Mouse (Mus musculus) hindbrain, embryonic 10.5 days (tissue): Measurements from ENCODE around the gene Fate1. TPM values are rescaled to one million over a fixed set of nuclear protein-coding genes. Genes with fewer than 3 reads are reported as not detected.

Source experiments
- DNase-seq: peaks from one replicate; pipeline ENCODE4 v3.0.0-alpha.2; 2017; ENCODE audit warnings: low spot score
- H3K27ac ChIP-seq: fragments of 300-500 bp; sonication (generic); 2 replicates; pipeline ENCODE4 v1.5.1; 2016; ENCODE audit warnings: mild to moderate bottlenecking, moderate library complexity
- H3K27me3 ChIP-seq: fragments of 300-500 bp; sonication (generic); 2 replicates; pipeline ENCODE4 v1.6.1; 2016; ENCODE audit warnings: mild to moderate bottlenecking; ENCODE audit not compliant: poor library complexity, insufficient read depth, severe bottlenecking
- H3K36me3 ChIP-seq: fragments of 300-500 bp; sonication (generic); 2 replicates; pipeline ENCODE4 v1.6.1; 2016; ENCODE audit warnings: mild to moderate bottlenecking, moderate library complexity
- H3K4me1 ChIP-seq: fragments of 300-500 bp; sonication (generic); replicated peaks from 2 replicates; pipeline ENCODE4 v1.6.1; 2016; ENCODE audit warnings: mild to moderate bottlenecking
- H3K4me3 ChIP-seq: fragments of 300-500 bp; sonication (generic); 2 replicates; pipeline ENCODE4 v1.5.1; 2016; ENCODE audit warnings: mild to moderate bottlenecking, moderate library complexity
- H3K9me3 ChIP-seq: fragments of 300-500 bp; sonication (generic); 2 replicates; pipeline ENCODE4 v1.6.1; 2016; ENCODE audit warnings: mild to moderate bottlenecking, moderate library complexity
- WGBS: fragments of 180-500 bp; shearing (Covaris S2); methylation state at CpG from one replicate; pipeline ENCODE4 v1.1.7; 2016; 5-methylcytosine and 5-hydroxymethylcytosine counted together
- polyA plus RNA-seq: library from polyadenylated mRNA; unstranded; fragments of >200 nt; fragmentation: Nextera tagmentation; extraction: Ambion mirVana; gene quantifications from 2 replicates; pipeline ENCODE4 v1.2.1, GENCODE M21; 2016

The Fate1 gene
- polyA plus RNA-seq, 1 experiment from 2014 or later = not detected

- Histone ChIP-seq H3K27ac (no peak within 1 kb of the TSS), H3K4me1 (no peaks in the 10 kb centered on the region), H3K27me3 (0 out of 2 replicates have a peak, but pooled peaks cover 3% of the 10 kb centered on the region), H3K4me3 (no peak within 1 kb of the TSS), H3K9me3 (no peaks in the 10 kb centered on the region), H3K36me3 (no peaks in the 10 kb centered on the region)
- no peak for DNase-seq
- WGBS = 80% methylated on average over 3 of the region's 3 CpGs
Measured at GRCm38 (mm10) chrX:71991549-71991948, 18.8 kb downstream of the Fate1 start, which contains the start of gene Cnga2. Gene Cnga2, plus strand, starts transcription at chrX:71991849.

GRCm38 (mm10) chrX:71995972-71996371 lies 23.2 kb downstream of the Fate1 start:
- Histone ChIP-seq H3K27me3 (no peaks in the 10 kb centered on the region), H3K4me1 (no peaks in the 10 kb centered on the region), H3K36me3 (no peaks in the 10 kb centered on the region), H3K9me3 (no peaks in the 10 kb centered on the region), H3K27ac (no peak overlapping the region), H3K4me3 (no peak overlapping the region)
- DNase-seq = no peak
- WGBS = 68% methylated on average over 1 of the region's 1 CpGs

- Histone ChIP-seq H3K27me3 (no peaks in the 10 kb centered on the region), H3K36me3 (no peaks in the 10 kb centered on the region), H3K4me3 (no peak overlapping the region), H3K4me1 (no peaks in the 10 kb centered on the region), H3K9me3 (no peaks in the 10 kb centered on the region), H3K27ac (no peak overlapping the region)
- no peak for DNase-seq
Measured at GRCm38 (mm10) chrX:72009930-72010329, 37.1 kb downstream of the Fate1 start.

DNA sequence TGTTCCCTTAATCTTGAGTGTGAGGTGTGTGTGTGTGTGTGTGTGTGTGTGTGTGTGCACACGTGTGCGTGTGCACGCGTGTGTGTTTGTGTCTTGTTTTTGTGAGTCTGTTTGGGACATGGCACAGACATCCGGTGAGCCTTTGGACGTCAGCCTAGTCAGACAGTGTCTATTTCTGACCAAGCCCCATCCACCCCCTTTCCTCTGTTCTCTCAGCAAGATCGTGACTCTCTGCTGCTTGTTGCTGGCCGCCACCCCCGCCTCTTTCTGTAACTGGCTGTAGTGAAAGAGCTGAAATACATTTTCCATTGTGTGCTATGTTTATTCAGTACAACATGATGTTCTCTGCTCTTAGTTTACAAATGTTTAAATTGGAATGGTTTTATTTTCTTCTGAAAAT lies 39.5 kb downstream of the Fate1 start:
- Histone ChIP-seq H3K27ac (0 out of 2 replicates have a peak overlapping the region, but pooled peaks have one; percentile 12), H3K27me3 (no peaks in the 10 kb centered on the region), H3K4me3 (no peak overlapping the region), H3K36me3 (no peaks in the 10 kb centered on the region), H3K4me1 (no peaks in the 10 kb centered on the region), H3K9me3 (no peaks in the 10 kb centered on the region)
- WGBS = 67% methylated on average over 9 of the region's 9 CpGs
- DNase-seq = peak; percentile 2

GRCm38 (mm10) chrX:72012804-72013203 lies 40.0 kb downstream of the Fate1 start:
- Histone ChIP-seq H3K9me3 (no peaks in the 10 kb centered on the region), H3K36me3 (no peaks in the 10 kb centered on the region), H3K27me3 (no peaks in the 10 kb centered on the region), H3K27ac (no peak overlapping the region), H3K4me3 (no peak overlapping the region), H3K4me1 (no peaks in the 10 kb centered on the region)
- 31% methylated on average over 3 of the region's 3 CpGs for WGBS
- peak; percentile 33 for DNase-seq

DNA sequence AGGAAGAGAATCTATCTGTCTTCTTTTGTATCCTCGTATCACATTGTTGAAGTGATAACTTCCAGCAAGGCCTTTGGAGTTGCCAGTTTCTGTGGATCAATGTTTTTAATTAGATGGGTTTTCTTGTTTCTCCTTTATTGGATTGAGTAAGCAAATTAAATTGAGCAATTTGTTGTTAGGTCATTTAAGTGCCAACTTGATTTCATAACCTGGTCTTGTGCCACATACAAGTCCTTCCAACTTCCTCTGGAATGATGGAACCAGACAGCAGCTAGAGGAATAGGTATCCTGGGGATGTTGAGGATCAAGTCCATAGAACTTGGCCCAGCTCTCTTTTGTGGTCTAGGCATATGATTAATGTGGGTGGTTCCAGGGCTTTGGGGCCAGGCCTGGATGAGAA lies 49.5 kb downstream of the Fate1 start:
- H3K4me3 ChIP-seq = no peak overlapping the region
- 80% methylated on average over 1 of the region's 1 CpGs for WGBS

GRCm38 (mm10) chrX:72022750-72023398 lies 50.1 kb downstream of the Fate1 start:
- H3K4me1 ChIP-seq = no peaks in the 10 kb centered on the region
- WGBS = 40% methylated on average over 10 of the region's 10 CpGs
- H3K27ac ChIP-seq = no peak overlapping the region

More for the DNA sequence above, 49.5 kb downstream of the Fate1 start:
- no peak for DNase-seq
- Histone ChIP-seq H3K27me3 (no peaks in the 10 kb centered on the region), H3K27ac (no peak overlapping the region), H3K36me3 (no peaks in the 10 kb centered on the region), H3K9me3 (no peaks in the 10 kb centered on the region), H3K4me1 (no peaks in the 10 kb centered on the region)

GRCm38 (mm10) chrX:72023542-72023941 lies 50.8 kb downstream of the Fate1 start:
- WGBS = 74% methylated on average over 3 of the region's 3 CpGs

More at GRCm38 (mm10) chrX:72022750-72023398, 50.1 kb downstream of the Fate1 start:
- peak; percentile 29 for DNase-seq
- Histone ChIP-seq H3K36me3 (no peaks in the 10 kb centered on the region), H3K4me3 (no peak overlapping the region), H3K9me3 (no peaks in the 10 kb centered on the region), H3K27me3 (no peaks in the 10 kb centered on the region)

More at GRCm38 (mm10) chrX:72023542-72023941, 50.8 kb downstream of the Fate1 start:
- Histone ChIP-seq H3K27ac (no peak overlapping the region), H3K36me3 (no peaks in the 10 kb centered on the region), H3K4me3 (no peak overlapping the region), H3K4me1 (no peaks in the 10 kb centered on the region), H3K27me3 (no peaks in the 10 kb centered on the region), H3K9me3 (no peaks in the 10 kb centered on the region)
- no peak for DNase-seq

Other genes starting within 250 kb of the Fate1 start
- 47.5 and 50.2 TPM in 2 replicates for gene Vma21, start 157.1 kb upstream of the Fate1 start, polyA plus RNA-seq
- gene Gm1141, start 52.0 kb upstream of the Fate1 start, polyA plus RNA-seq = 0.12 and 0.25 TPM in 2 replicates
- gene Prrg3, start 10.4 kb upstream of the Fate1 start, polyA plus RNA-seq = 6.8 and 8.4 TPM in 2 replicates
- gene Cnga2, start 18.9 kb downstream of the Fate1 start, polyA plus RNA-seq = 0.05 TPM in 1 of 2 replicates, not detected in the other
- gene Magea4, start 249.0 kb downstream of the Fate1 start, polyA plus RNA-seq = not detected in 2 replicates